Mouse (Mus musculus): Measurements from ENCODE around the gene Napepld.
"Not testable (repeated sequence)": the region's sequence is repeated elsewhere in the genome, so short reads cannot be mapped to it uniquely, and the experiment has no call there.

The Napepld gene

DNA sequence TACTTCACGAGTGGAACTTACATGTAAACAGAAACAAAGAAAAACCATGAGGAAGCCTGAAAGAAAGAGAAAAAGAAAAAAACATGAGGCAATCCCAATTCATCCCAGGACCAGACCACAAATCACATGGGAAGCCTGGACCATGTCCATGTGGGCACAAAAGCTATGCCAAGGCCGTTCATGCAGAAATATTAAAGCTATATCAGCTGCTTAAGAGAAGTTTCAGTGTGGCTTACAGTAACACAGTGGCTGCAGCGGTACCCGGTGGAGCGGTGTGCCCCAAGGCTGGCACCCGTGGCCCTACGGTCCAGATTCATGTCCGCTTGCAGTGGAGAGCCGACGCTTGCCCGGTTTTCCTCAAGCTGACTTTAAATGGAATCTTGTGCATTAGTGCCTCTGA is 38.1 kb downstream of the Napepld start:
- DNase-seq (ENCODE audit: low read depth), result no peak

DNA sequence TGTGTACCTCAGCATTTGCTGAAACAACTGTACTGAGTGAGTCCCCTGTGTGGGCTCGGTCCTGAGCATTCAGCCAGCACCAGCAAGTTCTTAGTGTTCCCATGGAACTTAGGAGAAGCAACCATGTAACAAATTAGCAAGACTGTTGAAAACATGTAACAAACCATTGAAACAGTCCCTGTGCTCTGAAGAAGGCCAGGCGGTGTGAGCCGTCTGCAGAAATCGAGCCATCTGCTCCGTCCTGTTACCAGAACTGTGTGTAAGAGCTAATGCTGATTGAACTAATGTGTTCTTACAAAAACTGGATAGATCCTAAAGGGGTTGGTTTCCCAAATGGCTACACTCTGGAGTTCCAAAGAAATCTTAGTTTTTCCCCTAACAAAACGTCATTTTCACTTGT is 40.3 kb downstream of the Napepld start:
- DNase-seq (ENCODE audit: low read depth), result no peak

DNA sequence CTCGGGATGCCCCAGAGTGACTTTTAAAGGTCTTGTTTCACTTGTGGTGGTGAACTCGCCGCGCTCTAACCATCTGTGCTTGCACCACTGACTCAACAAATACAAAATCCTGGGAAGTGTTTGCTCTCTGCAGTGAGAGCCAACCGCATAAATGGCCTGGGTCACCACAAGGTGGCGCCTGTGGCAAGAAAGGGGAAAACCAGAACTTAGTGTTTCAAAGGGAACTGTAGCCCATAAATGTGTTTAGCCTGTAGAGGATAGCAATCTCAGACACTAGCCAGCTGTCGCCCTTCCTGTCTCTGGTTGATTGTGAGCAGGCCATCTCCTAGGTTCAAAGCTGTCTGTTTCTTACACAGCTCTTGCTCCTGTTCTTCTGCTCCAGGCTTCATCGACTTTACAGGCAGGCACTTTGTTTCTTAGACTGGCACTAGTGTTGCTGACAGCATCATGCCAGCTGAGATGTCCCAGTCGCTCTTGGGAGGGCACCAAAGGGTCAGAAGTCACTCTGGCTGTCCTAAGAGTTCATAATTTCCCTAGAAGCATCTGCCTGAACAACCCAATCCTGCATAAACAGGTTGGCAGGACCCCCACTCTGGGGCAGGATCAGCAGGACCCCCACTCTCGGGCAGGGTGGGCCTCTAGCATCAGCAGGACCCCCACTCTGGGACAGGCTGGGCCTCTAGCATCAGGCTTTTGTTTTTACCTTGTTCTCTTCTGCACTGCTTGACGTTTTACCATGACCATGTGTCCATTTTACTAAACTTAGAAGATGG is 42.4 kb downstream of the Napepld start:
- peak; percentile 41 for DNase-seq (ENCODE audit: low read depth)

DNA sequence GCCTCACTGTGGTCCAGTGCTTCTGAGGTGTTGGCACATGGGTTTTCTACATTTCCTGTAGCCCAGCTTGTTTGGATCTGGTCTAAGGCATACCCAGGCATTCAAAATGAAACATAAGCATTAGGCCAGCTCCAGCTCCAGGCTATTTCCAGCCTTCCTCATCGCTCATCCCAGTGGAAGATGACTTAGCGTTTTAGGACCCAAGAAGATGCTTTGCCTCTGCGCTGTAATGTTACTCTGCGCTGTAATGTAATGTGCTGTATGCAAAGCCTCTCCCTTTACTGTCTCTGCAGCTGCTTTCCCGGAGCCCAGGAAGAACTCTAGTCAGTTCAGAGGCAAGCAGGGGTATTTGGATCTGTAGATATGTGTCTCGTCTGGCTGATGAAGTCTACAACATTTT is 43.2 kb downstream of the Napepld start:
- DNase-seq (ENCODE audit: low read depth), result no peak

- no peak for DNase-seq (ENCODE audit: low read depth)
Measured at GRCm38 (mm10) chr5:21656912-21657311, 44.3 kb downstream of the Napepld start.

GRCm38 (mm10) chr5:21651885-21652612 is 49.1 kb downstream of the Napepld start:
- no peak for DNase-seq (ENCODE audit: low read depth)

DNA sequence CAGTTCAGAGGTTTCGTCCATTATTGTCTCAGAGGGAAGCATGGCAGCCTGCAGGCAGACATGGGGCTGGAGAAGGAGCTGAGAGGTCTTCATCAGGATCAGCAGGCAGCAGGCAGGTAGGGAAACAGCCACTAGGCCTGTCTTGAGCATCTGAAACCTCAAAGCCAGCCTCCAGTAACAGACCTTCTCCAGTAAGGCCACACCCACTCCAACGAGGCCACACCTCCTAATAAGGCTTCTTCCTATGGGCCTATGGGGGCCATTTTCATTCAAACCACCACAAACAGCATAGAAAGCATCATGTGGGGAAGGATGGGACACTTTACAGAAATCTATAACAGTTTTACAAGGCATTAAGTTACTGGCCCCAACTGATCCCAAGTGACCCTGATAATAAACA is 50.5 kb downstream of the Napepld start:
- DNase-seq (ENCODE audit: low read depth), result no peak

- DNase-seq (ENCODE audit: low read depth), result no peak
Measured at GRCm38 (mm10) chr5:21646133-21646491, 55.1 kb downstream of the Napepld start.

GRCm38 (mm10) chr5:21645439-21646132 is 55.6 kb downstream of the Napepld start, which contains the start of the genes Fbxl13 and Armc10:
Gene Fbxl13 (minus strand): TSS chr5:21645634.
Gene Armc10 (plus strand): TSS chr5:21645813.
- DNase-seq (ENCODE audit: low read depth), result peak; percentile 84

GRCm38 (mm10) chr5:21644891-21645438 is 56.2 kb downstream of the Napepld start:
- peak; percentile 17 for DNase-seq (ENCODE audit: low read depth)

- no peak for DNase-seq (ENCODE audit: low read depth)
Measured at GRCm38 (mm10) chr5:21643606-21644005, 57.6 kb downstream of the Napepld start.

- peak; percentile 33 for DNase-seq (ENCODE audit: low read depth)
Measured at GRCm38 (mm10) chr5:21640961-21641360, 60.2 kb downstream of the Napepld start.

GRCm38 (mm10) chr5:21625916-21626315 is 75.3 kb downstream of the Napepld start:
- DNase-seq (ENCODE audit: low read depth), result no peak

DNA sequence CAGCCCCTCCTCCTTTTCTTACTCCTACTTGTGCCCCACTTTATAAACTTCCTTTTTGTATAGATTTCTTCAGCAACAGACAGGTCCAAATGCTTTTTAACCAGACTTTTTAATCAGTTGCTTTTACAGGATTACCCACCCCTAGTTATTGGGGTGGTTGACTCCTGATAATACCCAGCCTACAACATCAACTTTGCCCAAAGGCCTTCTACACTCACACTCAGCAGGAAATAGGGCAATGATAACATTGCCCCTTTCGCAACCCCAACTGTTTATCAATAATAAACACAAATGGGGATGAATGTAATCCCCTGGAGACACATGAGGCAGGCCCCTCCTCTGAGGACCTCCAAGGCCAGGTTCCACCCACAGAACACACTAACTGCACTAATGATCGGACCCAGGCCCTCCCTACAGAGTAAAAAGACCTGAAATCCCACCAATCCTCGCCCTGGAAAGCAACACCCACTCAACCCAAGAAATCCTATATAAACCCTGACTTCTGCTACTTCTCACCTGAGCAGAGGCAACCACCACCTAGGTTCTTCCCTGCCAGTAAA is 84.7 kb downstream of the Napepld start:
- no peak for DNase-seq (ENCODE audit: low read depth)

DNA sequence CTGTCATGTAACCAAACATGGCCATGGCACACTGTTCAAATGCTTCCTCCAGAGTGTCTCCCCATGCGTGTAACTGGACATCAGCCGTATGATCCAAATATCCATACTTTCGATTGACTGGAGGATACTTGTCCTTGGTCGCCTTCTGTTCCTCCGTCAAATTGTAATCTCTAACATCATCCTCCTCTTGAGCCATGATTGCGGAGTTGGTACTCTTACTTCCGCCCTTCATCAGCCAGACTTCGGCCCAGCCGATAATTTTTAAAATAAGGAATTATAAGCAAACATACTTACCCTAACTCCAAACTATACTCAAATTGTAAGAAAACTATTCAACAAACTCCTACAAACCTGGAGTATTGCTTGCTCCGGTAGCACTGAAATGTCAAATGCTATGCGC is 86.9 kb downstream of the Napepld start:
- DNase-seq (ENCODE audit: low read depth), result not testable (repeated sequence)
